Mouse (Mus musculus): ENCODE data around the gene Prss48. TPM values are rescaled to one million over a fixed set of nuclear protein-coding genes. Genes with fewer than 3 reads are reported as not detected.

Prss48 gene
- polyA plus RNA-seq, 1 experiment = not detected

- no peak for TF ChIP-seq CTCF (IDR thresholded peaks at IDR 0.05; ENCODE audit: insufficient read depth, low read depth, low read length)
- TF ChIP-seq POLR2A (IDR thresholded peaks at IDR 0.05; ENCODE audit: insufficient read depth, low read depth, low read length) = no peak
- Histone ChIP-seq H3K27ac (ENCODE audit: insufficient read depth, low read depth, low read length) (no peak overlapping the region), H3K4me3 (ENCODE audit: insufficient read depth, low read depth, low read length) (no peak overlapping the region), H3K4me1 (ENCODE audit: control insufficient read depth, insufficient read depth, low read length) (no peaks in the 10 kb centered on the region; the same call in 1 of the 2 replicates)
- 97% methylated on average over 4 of the region's 4 CpGs for WGBS
Measured at GRCm38 (mm10) chr3:85965479-85965878, 36.8 kb downstream of the Prss48 start.

GRCm38 (mm10) chr3:85961134-85961533, 41.2 kb downstream of the Prss48 start:
- TF ChIP-seq CTCF (IDR thresholded peaks at IDR 0.05; ENCODE audit: insufficient read depth, low read depth, low read length) (no peak), POLR2A (IDR thresholded peaks at IDR 0.05; ENCODE audit: insufficient read depth, low read depth, low read length) (no peak)
- Histone ChIP-seq H3K27ac (ENCODE audit: insufficient read depth, low read depth, low read length) (no peak overlapping the region), H3K4me3 (ENCODE audit: insufficient read depth, low read depth, low read length) (no peak overlapping the region), H3K4me1 (ENCODE audit: control insufficient read depth, insufficient read depth, low read length) (no peaks in the 10 kb centered on the region)
- WGBS = 64% methylated on average over 5 of the region's 5 CpGs

GRCm38 (mm10) chr3:85959669-85960068, 42.6 kb downstream of the Prss48 start:
- no peak overlapping the region for H3K27ac ChIP-seq (ENCODE audit: insufficient read depth, low read depth, low read length)
- TF ChIP-seq POLR2A (IDR thresholded peaks at IDR 0.05; ENCODE audit: insufficient read depth, low read depth, low read length) = no peak
- no peak for TF ChIP-seq CTCF (IDR thresholded peaks at IDR 0.05; ENCODE audit: insufficient read depth, low read depth, low read length)
- no peaks in the 10 kb centered on the region for H3K4me1 ChIP-seq (ENCODE audit: control insufficient read depth, insufficient read depth, low read length)
- WGBS = 93% methylated on average over 1 of the region's 1 CpGs
- H3K4me3 ChIP-seq (ENCODE audit: insufficient read depth, low read depth, low read length) = no peak overlapping the region

- no peak overlapping the region for H3K4me3 ChIP-seq (ENCODE audit: insufficient read depth, low read depth, low read length)
- H3K27ac ChIP-seq (ENCODE audit: insufficient read depth, low read depth, low read length) = no peak overlapping the region
- WGBS = 89% methylated on average over 5 of the region's 5 CpGs
- H3K4me1 ChIP-seq (ENCODE audit: control insufficient read depth, insufficient read depth, low read length) = no peaks in the 10 kb centered on the region
- TF ChIP-seq CTCF (IDR thresholded peaks at IDR 0.05; ENCODE audit: insufficient read depth, low read depth, low read length) (no peak), POLR2A (IDR thresholded peaks at IDR 0.05; ENCODE audit: insufficient read depth, low read depth, low read length) (no peak)
Measured at GRCm38 (mm10) chr3:85955704-85956103, 46.6 kb downstream of the Prss48 start.

GRCm38 (mm10) chr3:85955269-85955668, 47.0 kb downstream of the Prss48 start:
- H3K27ac ChIP-seq (ENCODE audit: insufficient read depth, low read depth, low read length) = no peak overlapping the region
- TF ChIP-seq POLR2A (IDR thresholded peaks at IDR 0.05; ENCODE audit: insufficient read depth, low read depth, low read length) (no peak), CTCF (IDR thresholded peaks at IDR 0.05; ENCODE audit: insufficient read depth, low read depth, low read length) (no peak)
- WGBS = 71% methylated on average over 9 of the region's 9 CpGs
- no peaks in the 10 kb centered on the region for H3K4me1 ChIP-seq (ENCODE audit: control insufficient read depth, insufficient read depth, low read length)
- H3K4me3 ChIP-seq (ENCODE audit: insufficient read depth, low read depth, low read length) = no peak overlapping the region

- WGBS = 90% methylated on average over 10 of the region's 10 CpGs
- H3K4me1 ChIP-seq (ENCODE audit: control insufficient read depth, insufficient read depth, low read length) = no peaks in the 10 kb centered on the region
- H3K27ac ChIP-seq (ENCODE audit: insufficient read depth, low read depth, low read length) = no peak overlapping the region
- TF ChIP-seq CTCF (IDR thresholded peaks at IDR 0.05; ENCODE audit: insufficient read depth, low read depth, low read length) = no peak
- no peak overlapping the region for H3K4me3 ChIP-seq (ENCODE audit: insufficient read depth, low read depth, low read length)
Measured at GRCm38 (mm10) chr3:85952696-85953283, 49.5 kb downstream of the Prss48 start.

- H3K4me1 ChIP-seq (ENCODE audit: control insufficient read depth, insufficient read depth, low read length) = no peaks in the 10 kb centered on the region
- no peak for TF ChIP-seq POLR2A (IDR thresholded peaks at IDR 0.05; ENCODE audit: insufficient read depth, low read depth, low read length)
- TF ChIP-seq CTCF (IDR thresholded peaks at IDR 0.05; ENCODE audit: insufficient read depth, low read depth, low read length) = no peak
- H3K27ac ChIP-seq (ENCODE audit: insufficient read depth, low read depth, low read length) = no peak overlapping the region
- 95% methylated on average over 4 of the region's 4 CpGs for WGBS
- H3K4me3 ChIP-seq (ENCODE audit: insufficient read depth, low read depth, low read length) = no peak overlapping the region
Measured at GRCm38 (mm10) chr3:85950914-85951313, 51.4 kb downstream of the Prss48 start.

Other genes starting within 250 kb of the Prss48 start
- gene Fam160a1, start 185.2 kb downstream of the Prss48 start, polyA plus RNA-seq (2012; ENCODE audit: insufficient read depth, insufficient read length, low replicate concordance, missing spikeins) = not detected in 2 replicates
- not detected in 2 replicates for gene Glt28d2, start 115.0 kb downstream of the Prss48 start, polyA plus RNA-seq (2012; ENCODE audit: insufficient read depth, insufficient read length, low replicate concordance, missing spikeins)
- not detected in 2 replicates for gene Gm37240, start 115.0 kb downstream of the Prss48 start, polyA plus RNA-seq (2012; ENCODE audit: insufficient read depth, insufficient read length, low replicate concordance, missing spikeins)
- gene Sh3d19, start 31.4 kb downstream of the Prss48 start, polyA plus RNA-seq (2012; ENCODE audit: insufficient read depth, insufficient read length, low replicate concordance, missing spikeins) = not detected in 2 replicates
- gene Rps3a1, start 140.2 kb upstream of the Prss48 start, polyA plus RNA-seq (2012; ENCODE audit: insufficient read depth, insufficient read length, low replicate concordance, missing spikeins) = 790 and 1,303 TPM in 2 replicates
- gene Lrba, start 222.2 kb upstream of the Prss48 start, polyA plus RNA-seq (2012; ENCODE audit: insufficient read depth, insufficient read length, low replicate concordance, missing spikeins) = not detected in 2 replicates

All from olfactory bulb, adult 2 months (tissue).